Mouse (Mus musculus): Measurements from ENCODE around the gene Dydc2.

Gene Dydc2

GRCm38 (mm10) chr14:41033135-41034110, 35.6 kb downstream of the Dydc2 start:
- H3K4me3 ChIP-seq (replicated peaks; ENCODE audit: low read length) = no peak overlapping the region
- TF ChIP-seq CTCF (conservative IDR thresholded peaks at IDR 0.05; ENCODE audit: low read length) (peak; percentile 67), POU5F1 (IDR thresholded peaks at IDR 0.05; ENCODE audit: borderline replicate concordance, low read length) (no peak), NANOG (IDR thresholded peaks at IDR 0.05; ENCODE audit: borderline replicate concordance, low read length) (no peak)
- H3K9me3 ChIP-seq (ENCODE audit: low read length) = no peaks in the 10 kb centered on the region
- H3K36me3 ChIP-seq (ENCODE audit: insufficient read depth, low read length) = no peaks in the 10 kb centered on the region
- H3K4me1 ChIP-seq (replicated peaks; ENCODE audit: low read depth, low read length) = no peaks in the 10 kb centered on the region
- 0 out of 2 replicates have a peak, but pooled peaks cover 5% of the 10 kb centered on the region for H3K27me3 ChIP-seq (ENCODE audit: insufficient read depth, low read length)

GRCm38 (mm10) chr14:41030989-41031513, 38.0 kb downstream of the Dydc2 start:
- TF ChIP-seq CTCF (conservative IDR thresholded peaks at IDR 0.05; ENCODE audit: low read length) (no peak), POU5F1 (IDR thresholded peaks at IDR 0.05; ENCODE audit: borderline replicate concordance, low read length) (no peak), NANOG (IDR thresholded peaks at IDR 0.05; ENCODE audit: borderline replicate concordance, low read length) (no peak)
- Histone ChIP-seq H3K27me3 (ENCODE audit: insufficient read depth, low read length) (no peaks in the 10 kb centered on the region), H3K9me3 (ENCODE audit: low read length) (no peaks in the 10 kb centered on the region), H3K36me3 (ENCODE audit: insufficient read depth, low read length) (no peaks in the 10 kb centered on the region), H3K4me3 (replicated peaks; ENCODE audit: low read length) (no peak overlapping the region), H3K4me1 (replicated peaks; ENCODE audit: low read depth, low read length) (no peaks in the 10 kb centered on the region)

- Histone ChIP-seq H3K36me3 (ENCODE audit: insufficient read depth, low read length) (no peaks in the 10 kb centered on the region), H3K9me3 (ENCODE audit: low read length) (no peaks in the 10 kb centered on the region)
- TF ChIP-seq NANOG (IDR thresholded peaks at IDR 0.05; ENCODE audit: borderline replicate concordance, low read length) (no peak), POU5F1 (IDR thresholded peaks at IDR 0.05; ENCODE audit: borderline replicate concordance, low read length) (no peak), CTCF (conservative IDR thresholded peaks at IDR 0.05; ENCODE audit: low read length) (no peak)
Observed at GRCm38 (mm10) chr14:41029303-41029702, 39.7 kb downstream of the Dydc2 start.

GRCm38 (mm10) chr14:41025594-41026284, 43.3 kb downstream of the Dydc2 start:
- Histone ChIP-seq H3K4me3 (replicated peaks; ENCODE audit: low read length) (no peak overlapping the region), H3K9me3 (ENCODE audit: low read length) (no peaks in the 10 kb centered on the region), H3K27me3 (ENCODE audit: insufficient read depth, low read length) (no peaks in the 10 kb centered on the region), H3K36me3 (ENCODE audit: insufficient read depth, low read length) (no peaks in the 10 kb centered on the region), H3K4me1 (replicated peaks; ENCODE audit: low read depth, low read length) (no peaks in the 10 kb centered on the region)
- TF ChIP-seq NANOG (IDR thresholded peaks at IDR 0.05; ENCODE audit: borderline replicate concordance, low read length) (no peak), POU5F1 (IDR thresholded peaks at IDR 0.05; ENCODE audit: borderline replicate concordance, low read length) (no peak), CTCF (conservative IDR thresholded peaks at IDR 0.05; ENCODE audit: low read length) (no peak)

More at GRCm38 (mm10) chr14:41029303-41029702, 39.7 kb downstream of the Dydc2 start:
- Histone ChIP-seq H3K4me1 (replicated peaks; ENCODE audit: low read depth, low read length) (no peaks in the 10 kb centered on the region), H3K27me3 (ENCODE audit: insufficient read depth, low read length) (no peaks in the 10 kb centered on the region), H3K4me3 (replicated peaks; ENCODE audit: low read length) (no peak overlapping the region)

- H3K36me3 ChIP-seq (ENCODE audit: insufficient read depth, low read length) = no peaks in the 10 kb centered on the region
- no peaks in the 10 kb centered on the region for H3K4me1 ChIP-seq (replicated peaks; ENCODE audit: low read depth, low read length)
- H3K9me3 ChIP-seq (ENCODE audit: low read length) = no peaks in the 10 kb centered on the region
- no peak overlapping the region for H3K4me3 ChIP-seq (replicated peaks; ENCODE audit: low read length)
- TF ChIP-seq CTCF (conservative IDR thresholded peaks at IDR 0.05; ENCODE audit: low read length) = no peak
- no peaks in the 10 kb centered on the region; the same call in 1 of the 2 replicates for H3K27me3 ChIP-seq (ENCODE audit: insufficient read depth, low read length)
Observed at GRCm38 (mm10) chr14:41025087-41025486, 43.9 kb downstream of the Dydc2 start.

GRCm38 (mm10) chr14:41021246-41021645, 47.8 kb downstream of the Dydc2 start:
- Histone ChIP-seq H3K36me3 (ENCODE audit: insufficient read depth, low read length) (no peaks in the 10 kb centered on the region), H3K4me3 (replicated peaks; ENCODE audit: low read length) (no peak overlapping the region), H3K27me3 (ENCODE audit: insufficient read depth, low read length) (peaks cover 15% of the 10 kb centered on the region), H3K9me3 (ENCODE audit: low read length) (no peaks in the 10 kb centered on the region), H3K4me1 (replicated peaks; ENCODE audit: low read depth, low read length) (no peaks in the 10 kb centered on the region)
- no peak for TF ChIP-seq NANOG (IDR thresholded peaks at IDR 0.05; ENCODE audit: borderline replicate concordance, low read length)
- TF ChIP-seq POU5F1 (IDR thresholded peaks at IDR 0.05; ENCODE audit: borderline replicate concordance, low read length) = no peak
- TF ChIP-seq CTCF (conservative IDR thresholded peaks at IDR 0.05; ENCODE audit: low read length) = no peak

GRCm38 (mm10) chr14:41017460-41017859, 51.5 kb downstream of the Dydc2 start:
- Histone ChIP-seq H3K9me3 (ENCODE audit: low read length) (no peaks in the 10 kb centered on the region), H3K27me3 (ENCODE audit: insufficient read depth, low read length) (peaks cover 51% of the 10 kb centered on the region), H3K4me3 (replicated peaks; ENCODE audit: low read length) (no peak overlapping the region), H3K4me1 (replicated peaks; ENCODE audit: low read depth, low read length) (peaks cover 14% of the 10 kb centered on the region), H3K36me3 (ENCODE audit: insufficient read depth, low read length) (no peaks in the 10 kb centered on the region)
- TF ChIP-seq POU5F1 (IDR thresholded peaks at IDR 0.05; ENCODE audit: borderline replicate concordance, low read length) (no peak), NANOG (IDR thresholded peaks at IDR 0.05; ENCODE audit: borderline replicate concordance, low read length) (no peak), CTCF (conservative IDR thresholded peaks at IDR 0.05; ENCODE audit: low read length) (no peak)

- H3K27me3 ChIP-seq (ENCODE audit: insufficient read depth, low read length) = peaks cover 74% of the 10 kb centered on the region
- no peak overlapping the region for H3K4me3 ChIP-seq (replicated peaks; ENCODE audit: low read length)
- H3K9me3 ChIP-seq (ENCODE audit: low read length) = no peaks in the 10 kb centered on the region
- TF ChIP-seq POU5F1 (IDR thresholded peaks at IDR 0.05; ENCODE audit: borderline replicate concordance, low read length) (no peak), CTCF (conservative IDR thresholded peaks at IDR 0.05; ENCODE audit: low read length) (no peak), NANOG (IDR thresholded peaks at IDR 0.05; ENCODE audit: borderline replicate concordance, low read length) (no peak)
- no peaks in the 10 kb centered on the region for H3K36me3 ChIP-seq (ENCODE audit: insufficient read depth, low read length)
- peaks cover 14% of the 10 kb centered on the region for H3K4me1 ChIP-seq (replicated peaks; ENCODE audit: low read depth, low read length)
Observed at GRCm38 (mm10) chr14:41014701-41015240, 54.2 kb downstream of the Dydc2 start.
